Mouse (Mus musculus) embryonic facial prominence, embryonic 11.5 days (tissue): ENCODE measurements around the gene Itk. TPM values are rescaled to one million over a fixed set of nuclear protein-coding genes. Genes with fewer than 3 reads are reported as not detected.

Experiments
- ATAC-seq: fragments of 200-750 bp; cut with Nextera tagmentation; replicated peaks from 2 replicates; pipeline ENCODE4 v1.8.0; 2017; ENCODE audit warnings: low read depth; ENCODE audit not compliant: insufficient number of reproducible peaks, low FRiP score, low TSS enrichment
- DNase-seq: peaks from one replicate; pipeline ENCODE4 v3.0.0-alpha.2; 2015; ENCODE audit warnings: low spot score
- H3K27ac ChIP-seq: fragments of 300-500 bp; sonication (generic); replicated peaks from 2 replicates; pipeline ENCODE4 v1.5.1; 2014; ENCODE audit warnings: mild to moderate bottlenecking, low read depth, low read length, control low read depth
- H3K27me3 ChIP-seq: fragments of 300-500 bp; sonication (generic); 2 replicates; pipeline ENCODE4 v1.6.1; 2014; ENCODE audit warnings: mild to moderate bottlenecking, low read length, moderate library complexity, mixed read lengths; ENCODE audit not compliant: control insufficient read depth, insufficient read depth
- H3K36me3 ChIP-seq: fragments of 300-500 bp; sonication (generic); replicated peaks from 2 replicates; pipeline ENCODE4 v1.6.1; 2014; ENCODE audit warnings: low read depth, mild to moderate bottlenecking, low read length, moderate library complexity, mixed read lengths; ENCODE audit not compliant: control insufficient read depth, insufficient read depth
- H3K4me1 ChIP-seq: fragments of 300-500 bp; sonication (generic); 2 replicates; pipeline ENCODE4 v1.6.1; 2014; ENCODE audit warnings: low read length, mixed read lengths; ENCODE audit not compliant: control insufficient read depth, insufficient read depth
- H3K4me2 ChIP-seq: fragments of 300-500 bp; sonication (generic); 2 replicates; pipeline ENCODE4 v1.6.1; 2014; ENCODE audit warnings: low read depth, mild to moderate bottlenecking, control low read depth, low read length, moderate library complexity
- H3K4me3 ChIP-seq: fragments of 300-500 bp; sonication (generic); 2 replicates; pipeline ENCODE4 v1.5.1; 2014; ENCODE audit warnings: low read depth, low read length, control low read depth
- H3K9ac ChIP-seq: fragments of 300-500 bp; sonication (generic); replicated peaks from 2 replicates; pipeline ENCODE4 v1.6.1; 2014; ENCODE audit warnings: mild to moderate bottlenecking, control low read depth, low read length
- H3K9me3 ChIP-seq: fragments of 300-500 bp; sonication (generic); replicated peaks from 2 replicates; pipeline ENCODE4 v1.6.1; 2016; ENCODE audit warnings: mild to moderate bottlenecking, low read length, inconsistent platforms, mixed read lengths; ENCODE audit not compliant: control insufficient read depth
- WGBS: fragments of 180-500 bp; shearing (Covaris S2); extraction: QIAGEN DNeasy Blood & Tissue Kit; methylation state at CpG from one replicate; pipeline ENCODE4 v1.1.7; 2014; 5-methylcytosine and 5-hydroxymethylcytosine counted together
- polyA plus RNA-seq: library from polyadenylated mRNA; unstranded; fragments of >200 nt; fragmentation: Nextera tagmentation; extraction: Ambion mirVana; gene quantifications from 2 replicates; pipeline ENCODE4 v1.2.1, GENCODE M21; 2014

Itk gene
- polyA plus RNA-seq, 1 experiment from 2014 or later, result not detected

DNA sequence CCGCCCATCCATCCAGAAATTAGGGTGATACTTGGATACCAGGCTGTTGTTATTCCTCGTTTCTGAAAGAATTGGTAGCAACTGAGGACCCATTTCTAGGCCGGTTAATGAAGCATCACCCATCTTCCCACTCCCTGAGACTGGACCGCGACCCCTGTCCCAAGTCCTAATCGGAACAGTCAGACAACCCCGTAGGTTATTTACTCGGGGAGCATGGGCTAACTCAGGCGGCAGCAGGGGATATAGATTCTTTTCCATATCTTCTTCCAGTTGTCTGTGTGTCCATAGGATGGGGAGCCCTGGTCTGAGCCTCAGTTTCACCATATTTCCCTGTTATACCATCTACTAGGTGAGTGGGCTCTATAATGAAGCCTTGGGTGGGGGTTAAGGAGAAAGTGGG is 25.5 kb downstream of the Itk start:
- H3K27me3 ChIP-seq, result no peaks in the 10 kb centered on the region
- no peak overlapping the region for H3K9ac ChIP-seq
- no peak overlapping the region for H3K27ac ChIP-seq
- 92% methylated on average over 9 of the region's 9 CpGs for WGBS
- H3K4me2 ChIP-seq, result no peak overlapping the region
- DNase-seq, result no peak
- H3K4me1 ChIP-seq, result no peaks in the 10 kb centered on the region
- no peaks in the 10 kb centered on the region for H3K9me3 ChIP-seq
- H3K4me3 ChIP-seq, result no peak overlapping the region
- no peaks in the 10 kb centered on the region for H3K36me3 ChIP-seq
- ATAC-seq, result no peak

DNA sequence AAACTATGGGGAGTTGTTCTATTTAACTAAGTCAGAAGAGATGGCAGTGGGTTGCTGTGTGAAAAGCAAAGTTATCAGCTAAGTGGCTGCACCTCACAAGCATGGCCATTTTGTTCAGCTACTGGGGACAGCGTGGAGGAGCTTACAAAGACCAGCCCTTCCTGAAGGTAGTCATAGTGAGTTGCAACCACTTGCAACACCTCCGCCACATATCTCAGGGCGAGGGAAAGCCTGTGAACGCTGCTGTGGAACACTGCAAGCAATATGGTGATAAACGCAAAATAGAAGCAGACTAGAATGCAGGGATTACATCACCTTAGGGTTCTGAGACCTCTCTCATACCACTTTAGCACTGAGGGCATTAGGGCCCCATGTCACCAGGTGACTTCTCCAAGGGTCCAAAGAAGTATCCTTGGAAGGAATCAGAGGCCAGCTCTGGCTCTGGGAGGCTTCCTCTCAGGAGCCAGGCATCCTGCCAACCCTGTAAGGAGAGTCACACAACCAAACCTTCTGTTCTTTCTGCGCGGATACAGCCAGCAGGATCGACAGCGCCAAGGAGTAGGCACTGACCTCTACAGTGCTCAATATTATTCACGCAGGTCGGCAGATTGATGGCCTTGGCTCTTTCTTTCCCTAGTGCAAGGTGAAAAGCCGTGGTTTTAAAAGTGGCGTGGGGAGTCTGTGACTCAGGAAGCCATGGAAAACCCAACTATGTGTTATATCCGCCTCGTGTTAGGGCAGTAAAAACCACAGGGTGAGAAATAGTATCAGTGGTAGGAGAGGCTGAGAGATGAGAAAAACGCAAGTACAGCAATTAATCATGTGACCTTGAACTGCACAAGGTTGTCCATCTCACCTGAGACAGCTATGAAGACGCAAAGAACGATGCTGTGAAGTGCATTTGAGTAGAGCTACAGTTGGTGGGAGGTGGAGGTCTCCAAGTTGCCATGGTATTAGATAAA is 27.0 kb downstream of the Itk start:
- Histone ChIP-seq H3K27me3 (no peaks in the 10 kb centered on the region), H3K9me3 (no peaks in the 10 kb centered on the region), H3K4me2 (no peak overlapping the region), H3K27ac (no peak overlapping the region), H3K4me1 (no peaks in the 10 kb centered on the region), H3K36me3 (no peaks in the 10 kb centered on the region), H3K4me3 (no peak overlapping the region), H3K9ac (no peak overlapping the region)
- ATAC-seq (no peak), DNase-seq (no peak)
- WGBS, result 89% methylated on average over 18 of the region's 18 CpGs

DNA sequence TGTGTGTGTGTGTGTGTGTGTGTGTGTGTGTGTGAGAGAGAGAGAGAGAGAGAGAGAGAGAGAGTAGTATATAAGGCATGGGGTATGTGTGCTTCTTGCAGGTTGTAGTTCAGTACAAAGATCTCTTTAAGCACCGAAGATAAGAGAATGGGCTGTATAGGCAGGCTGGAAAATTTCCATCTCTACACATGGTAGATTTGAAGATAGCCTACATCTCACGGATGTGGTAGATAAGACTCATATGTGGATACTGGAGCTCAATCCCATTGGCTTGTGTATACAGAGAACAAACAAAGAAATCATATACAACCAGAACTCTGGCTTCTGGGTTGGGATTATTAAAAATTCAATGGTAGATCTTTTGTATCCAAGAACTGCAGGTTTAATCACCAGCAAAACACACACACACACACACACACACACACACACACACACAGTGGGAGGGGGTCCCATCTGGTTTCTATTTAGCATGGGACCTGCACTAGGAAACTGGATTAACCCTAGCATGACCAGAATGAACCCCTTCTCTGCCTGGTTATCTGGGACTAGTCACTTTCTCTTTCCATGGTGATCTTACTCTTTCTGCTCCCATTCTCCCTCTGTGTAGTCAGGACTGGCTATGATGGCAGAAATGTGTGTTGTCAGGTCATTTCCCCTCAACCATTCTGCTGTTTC is 28.2 kb downstream of the Itk start:
- WGBS, result 48% methylated on average over 2 of the region's 2 CpGs
- H3K27me3 ChIP-seq, result no peaks in the 10 kb centered on the region
- ATAC-seq, result no peak

DNA sequence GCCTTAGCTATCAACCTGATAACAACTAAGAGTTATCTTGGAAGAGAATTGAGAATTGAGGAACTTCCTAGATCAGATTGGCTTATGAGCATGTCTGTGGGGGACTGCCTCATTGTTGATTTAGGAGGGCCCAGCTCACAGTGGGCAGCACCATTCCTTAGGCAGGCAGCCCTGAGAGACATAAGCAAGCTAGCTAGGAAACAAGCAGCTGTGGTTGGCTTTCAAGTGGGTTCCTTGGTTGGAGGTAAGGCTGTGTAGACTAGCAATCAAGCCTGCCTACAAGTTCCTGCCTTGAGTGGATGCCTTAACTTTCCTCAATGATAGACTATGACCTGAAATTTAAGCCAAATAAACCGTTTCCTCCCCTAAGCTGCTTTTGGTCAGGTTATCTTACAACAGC is 30.9 kb downstream of the Itk start:
- Histone ChIP-seq H3K9ac (no peak overlapping the region), H3K4me2 (no peak overlapping the region), H3K27me3 (no peaks in the 10 kb centered on the region), H3K27ac (no peak overlapping the region), H3K4me1 (no peaks in the 10 kb centered on the region), H3K4me3 (no peak overlapping the region), H3K36me3 (no peaks in the 10 kb centered on the region), H3K9me3 (no peaks in the 10 kb centered on the region)
- DNase-seq, result no peak
- 69% methylated on average over 1 of the region's 1 CpGs for WGBS
- no peak for ATAC-seq

More for the DNA sequence above, 28.2 kb downstream of the Itk start:
- peak; percentile 77 for DNase-seq
- Histone ChIP-seq H3K4me1 (no peaks in the 10 kb centered on the region), H3K4me2 (no peak overlapping the region), H3K36me3 (no peaks in the 10 kb centered on the region), H3K9ac (no peak overlapping the region), H3K4me3 (no peak overlapping the region), H3K9me3 (no peaks in the 10 kb centered on the region), H3K27ac (no peak overlapping the region)

DNA sequence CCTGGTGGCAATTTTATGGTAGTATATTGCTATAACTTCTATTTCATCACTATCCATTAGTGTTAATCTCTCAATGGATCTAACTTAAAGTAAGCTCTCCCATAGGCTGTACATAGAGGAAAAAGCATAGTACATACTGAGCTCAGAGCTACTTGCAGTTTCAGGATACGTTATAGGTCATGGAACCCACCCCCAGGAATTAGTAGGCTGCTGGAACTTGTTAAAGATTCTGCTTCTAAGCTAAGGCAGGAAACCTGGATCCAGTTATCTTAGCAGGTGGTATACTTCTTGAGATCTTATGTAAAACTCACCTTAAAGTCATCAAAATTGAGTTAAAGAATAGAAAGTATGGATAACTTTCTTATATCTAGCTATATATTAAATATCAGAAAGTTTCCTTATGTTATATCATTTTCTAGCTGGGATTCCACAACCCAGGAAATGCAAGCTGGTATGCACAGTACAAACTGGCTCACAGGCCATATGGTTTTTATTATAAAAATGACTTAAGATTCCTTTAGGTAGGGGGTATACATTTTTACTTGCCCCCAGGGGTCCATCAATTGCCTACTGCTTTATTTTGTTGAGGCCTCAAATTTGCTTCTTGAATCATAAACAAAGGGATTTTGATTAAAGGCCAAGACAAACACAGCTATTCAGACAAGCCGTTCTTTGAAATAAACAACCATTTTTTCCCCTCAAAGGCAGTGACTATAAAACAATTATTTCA is 39.5 kb downstream of the Itk start:
- H3K9me3 ChIP-seq, result no peaks in the 10 kb centered on the region
- WGBS, result 26% methylated on average over 2 of the region's 2 CpGs
- no peak overlapping the region for H3K9ac ChIP-seq
- no peak overlapping the region for H3K4me2 ChIP-seq
- H3K27me3 ChIP-seq, result no peaks in the 10 kb centered on the region
- H3K27ac ChIP-seq, result no peak overlapping the region
- no peaks in the 10 kb centered on the region for H3K36me3 ChIP-seq
- DNase-seq (peak; percentile 85), ATAC-seq (no peak)
- H3K4me3 ChIP-seq, result no peak overlapping the region
- H3K4me1 ChIP-seq, result no peaks in the 10 kb centered on the region

DNA sequence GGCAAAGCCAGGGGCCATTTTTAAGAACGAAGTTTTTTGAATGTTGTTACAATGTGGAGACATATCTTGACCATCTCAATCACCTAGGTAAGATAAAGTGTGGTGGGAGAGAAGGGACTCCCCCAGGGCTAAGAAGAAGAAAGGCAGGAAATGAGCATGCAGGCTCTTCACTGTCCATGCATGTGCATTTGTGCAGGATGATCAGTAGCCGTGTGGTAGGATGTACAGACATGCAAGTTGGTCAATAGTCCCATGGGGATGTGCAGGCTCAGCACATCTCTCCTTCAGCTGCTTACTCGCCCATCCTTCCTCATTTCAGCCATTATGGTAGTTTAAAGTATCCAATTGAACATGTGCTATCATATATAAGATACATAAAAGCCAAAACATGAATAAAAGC is 40.9 kb downstream of the Itk start:
- DNase-seq (no peak), ATAC-seq (no peak)
- H3K27ac ChIP-seq, result no peak overlapping the region
- H3K4me1 ChIP-seq, result no peaks in the 10 kb centered on the region
- H3K36me3 ChIP-seq, result no peaks in the 10 kb centered on the region
- no peaks in the 10 kb centered on the region for H3K27me3 ChIP-seq
- no peak overlapping the region for H3K9ac ChIP-seq
- WGBS, result 84% methylated on average over 3 of the region's 3 CpGs
- no peaks in the 10 kb centered on the region for H3K9me3 ChIP-seq
- no peak overlapping the region for H3K4me3 ChIP-seq
- no peak overlapping the region for H3K4me2 ChIP-seq

DNA sequence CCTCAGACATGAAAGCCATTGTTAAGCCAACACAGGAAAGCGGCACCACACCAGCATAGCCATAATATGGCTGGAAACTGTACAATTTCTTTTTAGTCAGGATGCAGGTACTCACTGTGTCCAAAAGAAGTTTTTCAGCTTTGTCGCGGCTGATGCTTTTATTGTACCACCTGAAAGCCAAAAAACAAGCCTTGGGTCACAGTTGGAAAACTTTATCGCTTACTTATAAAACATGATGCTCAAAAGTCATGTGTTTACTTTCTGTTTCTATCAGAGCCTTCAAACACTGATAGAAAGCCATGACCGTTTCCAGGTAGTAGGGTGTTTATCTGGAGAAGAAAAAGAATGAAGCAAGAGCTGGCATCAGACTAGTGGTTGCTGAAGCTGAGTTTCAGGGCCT is 41.6 kb downstream of the Itk start:
- Histone ChIP-seq H3K9ac (no peak overlapping the region), H3K27ac (no peak overlapping the region), H3K4me3 (no peak overlapping the region), H3K4me1 (no peaks in the 10 kb centered on the region), H3K27me3 (no peaks in the 10 kb centered on the region), H3K4me2 (no peak overlapping the region), H3K9me3 (no peaks in the 10 kb centered on the region), H3K36me3 (no peaks in the 10 kb centered on the region)
- DNase-seq (no peak), ATAC-seq (no peak)
- 91% methylated on average over 5 of the region's 5 CpGs for WGBS
